In genomic region chr16:17809125-17809524, GRCm38 (mm10) we compare ENCODE assay signal across 12 mouse cellular contexts. TPM values are rescaled to one million over a fixed set of nuclear protein-coding genes. Genes with fewer than 3 reads are reported as not detected.
A peak's percentile ranks its signal among the peaks of the same experiment; 100 is the strongest.
DNase-seq lines count a peak whose midpoint lies in the region; ATAC-seq lines count a peak whose summit lies in the region.
"Had no signal": no experiment of that assay in that cellular context is flagged by ENCODE, and none has a peak within 500 bp of the region (broad histone marks: within the 10 kb centered on the region; RNA-seq: fewer than 3 reads in every experiment).

No protein-coding gene starts in this region.

- no peaks in the 10 kb centered on the region for H3K36me3 ChIP-seq in forebrain, embryonic 12.5 days (replicated peaks)
- no peaks in the 10 kb centered on the region for H3K36me3 ChIP-seq in forebrain, embryonic 13.5 days (ENCODE audit: poor library complexity, severe bottlenecking)
- H3K36me3 ChIP-seq in liver, embryonic 11.5 days (ENCODE audit: control insufficient read depth, insufficient read depth, low read length), result no peaks in the 10 kb centered on the region
- H3K36me3 ChIP-seq in embryonic facial prominence, embryonic 13.5 days, result peaks cover 39% of the 10 kb centered on the region
- no peaks in the 10 kb centered on the region for H3K36me3 ChIP-seq in neural tube, embryonic 11.5 days (ENCODE audit: control insufficient read depth, insufficient read depth, low read length)

- 81% methylated on average over 4 of the region's 4 CpGs for WGBS in forebrain, embryonic 12.5 days
- WGBS in forebrain, embryonic 13.5 days, result 89% methylated on average over 4 of the region's 4 CpGs
- WGBS in liver, embryonic 11.5 days, result 71% methylated on average over 4 of the region's 4 CpGs
- WGBS in embryonic facial prominence, embryonic 13.5 days, result 76% methylated on average over 4 of the region's 4 CpGs
- 74% methylated on average over 4 of the region's 4 CpGs for WGBS in neural tube, embryonic 11.5 days

- ATAC-seq in forebrain, embryonic 12.5 days (ENCODE audit: low FRiP score), result no peak
- no peak for ATAC-seq in forebrain, embryonic 13.5 days
- no peak for ATAC-seq in liver, embryonic 11.5 days (replicated peaks; ENCODE audit: low FRiP score)
- ATAC-seq in embryonic facial prominence, embryonic 13.5 days (ENCODE audit: insufficient number of reproducible peaks, insufficient read depth, low FRiP score, low TSS enrichment, low read depth), result peak; percentile 1; the same call in 1 of the 2 replicates
- ATAC-seq in neural tube, embryonic 11.5 days (ENCODE audit: insufficient read depth, low FRiP score, low TSS enrichment), result no peak
- ATAC-seq: inflammation-experienced regulatory T-cells, adult 6 months had no signal

- no peaks in the 10 kb centered on the region for H3K9me3 ChIP-seq in forebrain, embryonic 12.5 days
- no peaks in the 10 kb centered on the region for H3K9me3 ChIP-seq in forebrain, embryonic 13.5 days (replicated peaks)
- no peaks in the 10 kb centered on the region for H3K9me3 ChIP-seq in liver, embryonic 11.5 days (ENCODE audit: control insufficient read depth, low read length)
- H3K9me3 ChIP-seq in embryonic facial prominence, embryonic 13.5 days, result no peaks in the 10 kb centered on the region
- H3K9me3 ChIP-seq in neural tube, embryonic 11.5 days (ENCODE audit: control insufficient read depth, low read length), result no peaks in the 10 kb centered on the region

- H3K27ac ChIP-seq in forebrain, embryonic 12.5 days, result peak overlapping the region; percentile 42; the same call in 1 of the 2 replicates
- no peak overlapping the region for H3K27ac ChIP-seq in forebrain, embryonic 13.5 days
- H3K27ac ChIP-seq in liver, embryonic 11.5 days (ENCODE audit: low read depth, low read length), result peak overlapping the region; percentile 49
- peak overlapping the region; percentile 98 for H3K27ac ChIP-seq in embryonic facial prominence, embryonic 13.5 days
- peak overlapping the region; percentile 70 for H3K27ac ChIP-seq in neural tube, embryonic 11.5 days (ENCODE audit: low read depth, low read length)

- H3K4me3 ChIP-seq in forebrain, embryonic 12.5 days (replicated peaks), result no peak overlapping the region
- H3K4me3 ChIP-seq in forebrain, embryonic 13.5 days, result no peak overlapping the region
- H3K4me3 ChIP-seq in liver, embryonic 11.5 days (ENCODE audit: low read depth, low read length), result no peak overlapping the region
- 0 out of 2 replicates have a peak overlapping the region, but pooled peaks have one; percentile 4 for H3K4me3 ChIP-seq in embryonic facial prominence, embryonic 13.5 days
- H3K4me3 ChIP-seq in neural tube, embryonic 11.5 days (ENCODE audit: low read depth, low read length), result no peak overlapping the region

- no peak overlapping the region for H3K4me2 ChIP-seq in forebrain, embryonic 12.5 days
- H3K4me2 ChIP-seq in forebrain, embryonic 13.5 days, result no peak overlapping the region
- no peak overlapping the region for H3K4me2 ChIP-seq in liver, embryonic 11.5 days
- H3K4me2 ChIP-seq in embryonic facial prominence, embryonic 13.5 days, result peak overlapping the region; percentile 37; the same call in 1 of the 2 replicates
- no peak overlapping the region for H3K4me2 ChIP-seq in neural tube, embryonic 11.5 days (ENCODE audit: low read depth)

- no peak for DNase-seq in liver, embryonic 11.5 days (ENCODE audit: low spot score)
- no peak for DNase-seq in liver
- DNase-seq in neural tube, embryonic 11.5 days (ENCODE audit: low spot score), result no peak
- DNase-seq in testis, postnatal 14 days (ENCODE audit: low spot score), result no peak
- DNase-seq in thymus, postnatal 4 days, result no peak
- DNase-seq: layer of hippocampus, postnatal 36 days; lung, adult 2 months had no signal

- H3K27me3 ChIP-seq in forebrain, embryonic 12.5 days, result peaks cover 82% of the 10 kb centered on the region
- peaks cover 73% of the 10 kb centered on the region for H3K27me3 ChIP-seq in forebrain, embryonic 13.5 days
- peaks cover 70% of the 10 kb centered on the region for H3K27me3 ChIP-seq in liver, embryonic 11.5 days (replicated peaks; ENCODE audit: control insufficient read depth, insufficient read depth, low read length)
- H3K27me3 ChIP-seq in embryonic facial prominence, embryonic 13.5 days, result peaks cover 25% of the 10 kb centered on the region
- peaks cover 43% of the 10 kb centered on the region for H3K27me3 ChIP-seq in neural tube, embryonic 11.5 days (ENCODE audit: control insufficient read depth, insufficient read depth, low read length)

- H3K4me1 ChIP-seq in forebrain, embryonic 12.5 days, result peaks cover 40% of the 10 kb centered on the region
- peaks cover 30% of the 10 kb centered on the region for H3K4me1 ChIP-seq in forebrain, embryonic 13.5 days
- peaks cover 19% of the 10 kb centered on the region for H3K4me1 ChIP-seq in liver, embryonic 11.5 days (replicated peaks; ENCODE audit: control insufficient read depth, insufficient read depth, low read length)
- peaks cover 86% of the 10 kb centered on the region for H3K4me1 ChIP-seq in embryonic facial prominence, embryonic 13.5 days
- peaks cover 27% of the 10 kb centered on the region for H3K4me1 ChIP-seq in neural tube, embryonic 11.5 days (ENCODE audit: control insufficient read depth, insufficient read depth, low read length)

- H3K9ac ChIP-seq in forebrain, embryonic 12.5 days, result no peak overlapping the region
- no peak overlapping the region for H3K9ac ChIP-seq in forebrain, embryonic 13.5 days
- no peak overlapping the region for H3K9ac ChIP-seq in liver, embryonic 11.5 days (ENCODE audit: low read depth, low read length)
- H3K9ac ChIP-seq in embryonic facial prominence, embryonic 13.5 days, result peak overlapping the region; percentile 59
- no peak overlapping the region for H3K9ac ChIP-seq in neural tube, embryonic 11.5 days (ENCODE audit: low read length)

RNA-seq across cellular contexts. Expression of gene Scarf2, which starts 12.0 kb away (rescaled TPM):
- 5.3 and 7.3 TPM in 2 replicates for polyA plus RNA-seq in forebrain, embryonic 12.5 days (2016; fragmentation: Nextera tagmentation; extraction: Ambion mirVana)
- polyA plus RNA-seq in forebrain, embryonic 13.5 days (2015; fragmentation: Nextera tagmentation; extraction: Ambion mirVana), result 0.76 and 1.1 TPM in 2 replicates
- polyA plus RNA-seq in liver, embryonic 11.5 days (2014; fragmentation: Nextera tagmentation; extraction: Ambion mirVana), result 5.8 and 6.9 TPM in 2 replicates
- polyA plus RNA-seq in embryonic facial prominence, embryonic 13.5 days (2015; fragmentation: Nextera tagmentation; extraction: Ambion mirVana), result 30.9 and 39.0 TPM in 2 replicates
- polyA plus RNA-seq in neural tube, embryonic 11.5 days (2014; fragmentation: Nextera tagmentation; extraction: Ambion mirVana), result 9.5 and 13.1 TPM in 2 replicates
- polyA plus RNA-seq: inflammation-experienced regulatory T-cells, adult 6 months had no signal

RNA-seq across cellular contexts. Expression of gene B830017H08Rik, which starts 23.8 kb away (rescaled TPM):
- polyA plus RNA-seq in forebrain, embryonic 12.5 days (2016; fragmentation: Nextera tagmentation; extraction: Ambion mirVana), result not detected in 2 replicates
- polyA plus RNA-seq in forebrain, embryonic 13.5 days (2015; fragmentation: Nextera tagmentation; extraction: Ambion mirVana), result 0.27 and 0.55 TPM in 2 replicates
- not detected in 2 replicates for polyA plus RNA-seq in liver, embryonic 11.5 days (2014; fragmentation: Nextera tagmentation; extraction: Ambion mirVana)
- 0.36 and 0.45 TPM in 2 replicates for polyA plus RNA-seq in embryonic facial prominence, embryonic 13.5 days (2015; fragmentation: Nextera tagmentation; extraction: Ambion mirVana)
- polyA plus RNA-seq in neural tube, embryonic 11.5 days (2014; fragmentation: Nextera tagmentation; extraction: Ambion mirVana), result 0.19 and 0.36 TPM in 2 replicates
- polyA plus RNA-seq: inflammation-experienced regulatory T-cells, adult 6 months; thymus, postnatal 0 days had no signal

RNA-seq across cellular contexts. Expression of gene Car15, which starts 29.0 kb away (rescaled TPM):
- 4.4 and 5.1 TPM in 2 replicates for polyA plus RNA-seq in forebrain, embryonic 12.5 days (2016; fragmentation: Nextera tagmentation; extraction: Ambion mirVana)
- 4.5 and 6.1 TPM in 2 replicates for polyA plus RNA-seq in forebrain, embryonic 13.5 days (2015; fragmentation: Nextera tagmentation; extraction: Ambion mirVana)
- polyA plus RNA-seq in liver, embryonic 11.5 days (2014; fragmentation: Nextera tagmentation; extraction: Ambion mirVana), result 1.1 and 1.9 TPM in 2 replicates
- polyA plus RNA-seq in embryonic facial prominence, embryonic 13.5 days (2015; fragmentation: Nextera tagmentation; extraction: Ambion mirVana), result 2.2 and 3.0 TPM in 2 replicates
- 3.2 and 3.4 TPM in 2 replicates for polyA plus RNA-seq in neural tube, embryonic 11.5 days (2014; fragmentation: Nextera tagmentation; extraction: Ambion mirVana)

RNA-seq across cellular contexts. Expression of gene Klhl22, which starts 49.7 kb away (rescaled TPM):
- polyA plus RNA-seq in forebrain, embryonic 12.5 days (2016; fragmentation: Nextera tagmentation; extraction: Ambion mirVana), result 49.7 and 50.4 TPM in 2 replicates
- polyA plus RNA-seq in forebrain, embryonic 13.5 days (2015; fragmentation: Nextera tagmentation; extraction: Ambion mirVana), result 53.4 and 55.6 TPM in 2 replicates
- polyA plus RNA-seq in liver, embryonic 11.5 days (2014; fragmentation: Nextera tagmentation; extraction: Ambion mirVana), result 47.5 and 49.3 TPM in 2 replicates
- 88.8 and 97.7 TPM in 2 replicates for polyA plus RNA-seq in embryonic facial prominence, embryonic 13.5 days (2015; fragmentation: Nextera tagmentation; extraction: Ambion mirVana)
- 62.1 and 62.4 TPM in 2 replicates for polyA plus RNA-seq in neural tube, embryonic 11.5 days (2014; fragmentation: Nextera tagmentation; extraction: Ambion mirVana)
